Mouse (Mus musculus) kidney, embryonic 14.5 days (tissue): ENCODE data around the gene Wdr26. TPM values are rescaled to one million over a fixed set of nuclear protein-coding genes. Genes with fewer than 3 reads are reported as not detected.

ENCODE experiments used
- ATAC-seq: fragments of 200-750 bp; cut with Nextera tagmentation; 2 replicates; pipeline ENCODE4 v1.8.0; 2017; ENCODE audit warnings: moderate number of reproducible peaks, mild to moderate bottlenecking, moderate TSS enrichment, moderate library complexity; ENCODE audit not compliant: low FRiP score, low TSS enrichment
- H3K27ac ChIP-seq: fragments of 300-500 bp; sonication (generic); 2 replicates; pipeline ENCODE4 v1.5.1; 2014; ENCODE audit warnings: low read depth, mild to moderate bottlenecking, low read length, moderate library complexity, mixed read lengths
- H3K27me3 ChIP-seq: fragments of 300-500 bp; sonication (generic); 2 replicates; pipeline ENCODE4 v1.6.1; 2014; ENCODE audit warnings: mild to moderate bottlenecking, low read length; ENCODE audit not compliant: control insufficient read depth, insufficient read depth
- H3K36me3 ChIP-seq: fragments of 300-500 bp; sonication (generic); 2 replicates; pipeline ENCODE4 v1.6.1; 2014; ENCODE audit warnings: low read length, mixed read lengths; ENCODE audit not compliant: control insufficient read depth, insufficient read depth
- H3K4me1 ChIP-seq: fragments of 300-500 bp; sonication (generic); 2 replicates; pipeline ENCODE4 v1.6.1; 2014; ENCODE audit warnings: low read length, mixed read lengths; ENCODE audit not compliant: control insufficient read depth, insufficient read depth
- H3K4me2 ChIP-seq: fragments of 300-500 bp; sonication (generic); replicated peaks from 2 replicates; pipeline ENCODE4 v1.6.1; 2014; ENCODE audit warnings: low read depth, mild to moderate bottlenecking, low read length
- H3K4me3 ChIP-seq: fragments of 300-500 bp; sonication (generic); 2 replicates; pipeline ENCODE4 v1.5.1; 2014; ENCODE audit warnings: mild to moderate bottlenecking, low read length
- H3K9ac ChIP-seq: fragments of 300-500 bp; sonication (generic); 2 replicates; pipeline ENCODE4 v1.6.1; 2014; ENCODE audit warnings: low read depth, mild to moderate bottlenecking, low read length, moderate library complexity
- H3K9me3 ChIP-seq: fragments of 300-500 bp; sonication (generic); 2 replicates; pipeline ENCODE4 v1.6.1; 2016; ENCODE audit warnings: low read length; ENCODE audit not compliant: control insufficient read depth
- WGBS: fragments of 180-500 bp; shearing (Covaris S2); extraction: QIAGEN DNeasy Blood & Tissue Kit; methylation state at CpG from one replicate; pipeline ENCODE4 v1.1.7; 2014; 5-methylcytosine and 5-hydroxymethylcytosine counted together
- polyA plus RNA-seq: library from polyadenylated mRNA; unstranded; fragments of >200 nt; fragmentation: Nextera tagmentation; extraction: Ambion mirVana; gene quantifications from 2 replicates; pipeline ENCODE4 v1.2.1, GENCODE M21; 2014

The Wdr26 gene
- polyA plus RNA-seq, 1 experiment from 2014 or later: 55.9 TPM

DNA sequence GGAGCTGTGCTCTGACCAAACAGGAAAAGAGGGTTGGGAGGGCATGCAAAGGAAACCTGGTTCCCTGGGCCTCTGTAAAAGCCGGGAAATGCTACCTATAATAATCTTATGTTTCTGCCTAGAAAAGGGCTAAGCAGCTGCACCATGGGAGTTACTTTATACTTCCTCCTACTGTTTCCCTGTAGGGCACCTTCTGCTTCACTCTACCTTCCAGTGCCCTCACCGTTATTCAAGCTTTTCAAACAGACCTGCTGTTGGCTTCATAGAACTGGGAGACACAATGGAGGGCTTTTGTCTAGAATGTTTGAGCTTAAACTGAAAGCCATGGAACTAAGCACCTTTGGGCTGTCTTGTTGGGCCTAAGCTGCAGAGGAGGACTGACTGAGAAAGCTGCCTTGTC lies 44.0 kb downstream of the Wdr26 start:
- Histone ChIP-seq H3K27ac (no peak overlapping the region), H3K9ac (no peak overlapping the region), H3K4me3 (no peak overlapping the region), H3K9me3 (no peaks in the 10 kb centered on the region), H3K4me2 (no peak overlapping the region), H3K36me3 (peaks cover 43% of the 10 kb centered on the region), H3K27me3 (no peaks in the 10 kb centered on the region), H3K4me1 (no peaks in the 10 kb centered on the region)
- ATAC-seq: no peak
- WGBS: 90% methylated on average over 2 of the region's 2 CpGs

DNA sequence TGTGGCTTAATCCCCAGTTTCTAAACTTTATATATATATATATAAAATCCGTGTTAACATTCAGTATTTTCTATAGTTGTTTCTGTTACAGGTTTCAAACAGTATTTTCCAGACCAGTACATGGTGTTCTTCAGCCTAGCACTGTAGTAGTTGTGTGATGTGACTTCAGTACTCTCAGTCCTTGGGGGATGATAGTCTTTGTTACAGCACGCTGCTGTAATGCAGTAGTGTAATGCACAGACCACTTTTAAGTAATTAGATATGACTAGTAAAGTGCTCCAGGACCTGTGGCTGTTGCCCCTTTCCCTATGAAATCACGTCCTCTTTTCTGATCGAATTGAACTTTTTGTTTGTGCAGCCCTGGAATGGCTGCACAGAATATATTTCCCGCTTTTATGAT lies 60.3 kb downstream of the Wdr26 start:
- H3K9me3 ChIP-seq: no peaks in the 10 kb centered on the region
- peak overlapping the region; percentile 86; the same call in 1 of the 2 replicates for H3K27ac ChIP-seq
- H3K9ac ChIP-seq: peak overlapping the region; percentile 93
- H3K4me3 ChIP-seq: peak overlapping the region; percentile 97
- no peak for ATAC-seq
- 33% methylated on average over 5 of the region's 5 CpGs for WGBS
- peak overlapping the region; percentile 60 for H3K4me2 ChIP-seq
- no peaks in the 10 kb centered on the region for H3K27me3 ChIP-seq
- peaks cover 13% of the 10 kb centered on the region for H3K4me1 ChIP-seq
- peaks cover 20% of the 10 kb centered on the region for H3K36me3 ChIP-seq

DNA sequence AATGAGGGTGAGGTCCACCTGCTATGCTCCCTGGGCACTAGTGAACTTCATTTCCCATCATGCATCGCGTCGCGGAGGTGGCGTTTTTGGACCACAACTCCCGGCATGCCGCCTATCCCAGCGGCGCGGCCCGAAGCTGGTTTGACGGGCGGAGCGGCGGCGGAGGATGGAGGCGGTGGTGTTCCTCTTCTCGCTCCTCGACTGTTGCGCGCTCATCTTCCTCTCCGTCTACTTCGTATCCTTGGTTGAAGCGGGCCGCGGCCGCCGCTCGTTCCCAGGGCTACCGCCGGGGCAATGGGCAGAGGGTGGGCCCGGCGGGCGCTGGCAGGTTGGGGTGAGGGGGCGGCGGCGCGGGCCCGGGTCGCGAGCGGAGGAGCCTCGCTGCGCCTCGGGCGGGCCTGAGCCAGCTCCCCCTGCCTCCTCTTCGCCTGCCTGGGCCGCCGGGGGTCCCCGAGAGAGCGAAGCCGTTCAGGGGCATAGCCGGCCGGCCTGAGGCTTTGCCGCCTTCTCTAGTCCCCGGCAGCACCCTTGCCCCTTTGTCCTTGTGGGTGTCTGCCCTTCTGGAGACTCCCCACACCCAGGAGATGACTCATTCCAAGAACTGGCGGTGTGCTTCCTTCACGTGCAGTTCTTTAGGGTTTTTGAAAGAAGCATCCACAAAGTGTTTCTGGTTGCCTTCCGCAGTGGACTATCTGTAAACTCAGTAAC lies 60.8 kb downstream of the Wdr26 start:
- Histone ChIP-seq H3K4me3 (peak overlapping the region; percentile 97), H3K4me2 (peak overlapping the region; percentile 60), H3K9me3 (no peaks in the 10 kb centered on the region), H3K27me3 (no peaks in the 10 kb centered on the region), H3K9ac (peak overlapping the region; percentile 93), H3K4me1 (peaks cover 13% of the 10 kb centered on the region), H3K27ac (peak overlapping the region; percentile 86), H3K36me3 (peaks cover 15% of the 10 kb centered on the region)
- peak; percentile 84 for ATAC-seq
- under 1% methylated on average over 58 of the region's 59 CpGs for WGBS

- no peak overlapping the region for H3K4me2 ChIP-seq
- WGBS: 75% methylated on average over 3 of the region's 3 CpGs
- ATAC-seq: peak; percentile 9; the same call in 1 of the 2 replicates
These were observed 61.4 kb downstream of the Wdr26 start for GRCm38 (mm10) chr1:181150431-181150826.

GRCm38 (mm10) chr1:181149373-181150017 lies 62.3 kb downstream of the Wdr26 start:
- no peak for ATAC-seq
- no peaks in the 10 kb centered on the region for H3K27me3 ChIP-seq
- no peak overlapping the region for H3K9ac ChIP-seq
- H3K27ac ChIP-seq: no peak overlapping the region
- H3K4me2 ChIP-seq: no peak overlapping the region
- H3K4me3 ChIP-seq: no peak overlapping the region
- peaks cover 18% of the 10 kb centered on the region for H3K4me1 ChIP-seq
- 70% methylated on average over 3 of the region's 3 CpGs for whole genome bisulfite sequencing
- no peaks in the 10 kb centered on the region for H3K9me3 ChIP-seq
- peaks cover 5% of the 10 kb centered on the region; the same call in 1 of the 2 replicates for H3K36me3 ChIP-seq

More at GRCm38 (mm10) chr1:181150431-181150826, 61.4 kb downstream of the Wdr26 start:
- Histone ChIP-seq H3K4me3 (peak overlapping the region; percentile 97), H3K9ac (no peak overlapping the region), H3K36me3 (peaks cover 10% of the 10 kb centered on the region), H3K27ac (no peak overlapping the region), H3K4me1 (peaks cover 13% of the 10 kb centered on the region), H3K9me3 (no peaks in the 10 kb centered on the region), H3K27me3 (no peaks in the 10 kb centered on the region)

DNA sequence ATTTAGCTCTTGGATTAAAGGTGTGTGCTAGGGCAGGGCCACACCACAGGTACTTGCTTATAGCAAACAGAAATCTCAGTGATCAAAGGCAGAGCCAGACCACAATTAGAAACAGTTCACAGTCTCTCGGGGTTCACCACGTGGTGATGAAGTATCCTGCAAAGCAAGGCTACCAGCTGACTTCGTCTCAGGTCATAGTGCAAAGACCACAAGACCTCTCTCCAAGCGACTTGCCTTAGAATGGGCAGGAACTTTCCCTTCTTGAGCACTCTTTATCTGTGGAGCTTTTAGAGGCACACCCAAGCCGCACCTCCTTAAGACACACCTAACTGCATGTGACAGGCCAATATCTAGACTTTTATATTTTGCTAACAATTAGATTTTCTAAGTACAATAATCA lies 63.3 kb downstream of the Wdr26 start:
- Histone ChIP-seq H3K4me1 (peaks cover 18% of the 10 kb centered on the region), H3K9me3 (no peaks in the 10 kb centered on the region), H3K4me2 (no peak overlapping the region), H3K9ac (no peak overlapping the region), H3K27me3 (no peaks in the 10 kb centered on the region), H3K4me3 (no peak overlapping the region), H3K36me3 (no peaks in the 10 kb centered on the region), H3K27ac (no peak overlapping the region)
- WGBS: 76% methylated on average over 5 of the region's 5 CpGs
- no peak for ATAC-seq

DNA sequence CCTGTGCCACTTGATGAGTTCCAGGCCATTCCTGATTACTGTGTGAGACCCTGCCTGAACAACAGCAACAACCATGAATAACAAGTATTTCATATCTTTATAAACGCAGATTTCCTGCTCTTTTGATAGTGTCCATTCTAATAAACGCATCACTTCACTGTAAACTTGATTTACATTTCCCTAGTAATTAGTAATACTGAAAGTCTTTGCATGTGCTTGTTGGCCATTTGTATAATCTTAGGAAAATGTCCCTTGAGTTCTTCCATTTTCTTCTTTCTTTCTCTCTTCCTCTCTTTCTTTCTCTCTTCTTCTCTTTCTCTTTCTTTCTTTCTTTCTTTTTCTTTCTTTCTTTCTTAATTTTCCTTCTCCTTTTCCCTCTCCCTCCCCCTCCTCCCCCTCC lies 65.6 kb downstream of the Wdr26 start:
- H3K4me2 ChIP-seq: no peak overlapping the region
- H3K27me3 ChIP-seq: no peaks in the 10 kb centered on the region
- H3K9me3 ChIP-seq: no peaks in the 10 kb centered on the region
- no peak overlapping the region for H3K4me3 ChIP-seq
- H3K9ac ChIP-seq: no peak overlapping the region
- WGBS: 84% methylated on average over 2 of the region's 2 CpGs
- H3K27ac ChIP-seq: no peak overlapping the region
- H3K36me3 ChIP-seq: peaks cover 7% of the 10 kb centered on the region; the same call in 1 of the 2 replicates
- peaks cover 13% of the 10 kb centered on the region for H3K4me1 ChIP-seq
- ATAC-seq: no peak

GRCm38 (mm10) chr1:181144966-181145365 lies 66.8 kb downstream of the Wdr26 start:
- 13% methylated on average over 12 of the region's 12 CpGs for WGBS
- Histone ChIP-seq H3K9ac (peak overlapping the region; percentile 67), H3K4me1 (peaks cover 13% of the 10 kb centered on the region), H3K27ac (peak overlapping the region; percentile 86; the same call in 1 of the 2 replicates), H3K27me3 (no peaks in the 10 kb centered on the region), H3K9me3 (no peaks in the 10 kb centered on the region), H3K4me2 (peak overlapping the region; percentile 63), H3K36me3 (peaks cover 17% of the 10 kb centered on the region), H3K4me3 (peak overlapping the region; percentile 67)
- ATAC-seq: no peak
